Mouse (Mus musculus): Measurements from ENCODE around the gene March10. TPM values are rescaled to one million over a fixed set of nuclear protein-coding genes. Genes with fewer than 3 reads are reported as not detected.
A peak's percentile ranks its signal among the peaks of the same experiment; 100 is the strongest.

Gene March10
- polyA plus RNA-seq, 1 experiment, result not detected

GRCm38 (mm10) chr11:105368833-105369232 lies 87.7 kb downstream of the March10 start:
- H3K4me1 ChIP-seq (ENCODE audit: control insufficient read depth, insufficient read depth, insufficient read length, low read length), result peaks cover 4% of the 10 kb centered on the region; the same call in 1 of the 2 replicates
- H3K4me3 ChIP-seq (ENCODE audit: low read depth, low read length), result no peak overlapping the region
- H3K27ac ChIP-seq (ENCODE audit: insufficient read depth, low read depth, low read length), result no peak overlapping the region
- WGBS, result 80% methylated on average over 5 of the region's 5 CpGs
- H3K27me3 ChIP-seq (ENCODE audit: control insufficient read depth, insufficient read depth, low read length), result no peaks in the 10 kb centered on the region
- no peak for TF ChIP-seq POLR2A (IDR thresholded peaks at IDR 0.05; ENCODE audit: low read depth, low read length)
- no peaks in the 10 kb centered on the region for H3K36me3 ChIP-seq (ENCODE audit: control insufficient read depth, insufficient read depth, low read length)

GRCm38 (mm10) chr11:105367163-105367562 lies 89.4 kb downstream of the March10 start:
- H3K4me1 ChIP-seq (ENCODE audit: control insufficient read depth, insufficient read depth, insufficient read length, low read length), result peaks cover 6% of the 10 kb centered on the region
- 79% methylated on average over 3 of the region's 3 CpGs for whole genome bisulfite sequencing
- no peak overlapping the region for H3K4me3 ChIP-seq (ENCODE audit: low read depth, low read length)
- no peaks in the 10 kb centered on the region for H3K36me3 ChIP-seq (ENCODE audit: control insufficient read depth, insufficient read depth, low read length)
- no peak for TF ChIP-seq POLR2A (IDR thresholded peaks at IDR 0.05; ENCODE audit: low read depth, low read length)
- TF ChIP-seq CTCF (IDR thresholded peaks at IDR 0.05; ENCODE audit: extremely low read depth, insufficient read length, insufficient replicate concordance, low read depth, low read length), result no peak
- no peak overlapping the region for H3K27ac ChIP-seq (ENCODE audit: insufficient read depth, low read depth, low read length)
- no peaks in the 10 kb centered on the region for H3K27me3 ChIP-seq (ENCODE audit: control insufficient read depth, insufficient read depth, low read length)

GRCm38 (mm10) chr11:105366051-105366450 lies 90.5 kb downstream of the March10 start:
- H3K27me3 ChIP-seq (ENCODE audit: control insufficient read depth, insufficient read depth, low read length), result no peaks in the 10 kb centered on the region
- WGBS, result 36% methylated on average over 4 of the region's 4 CpGs
- no peak overlapping the region for H3K4me3 ChIP-seq (ENCODE audit: low read depth, low read length)
- TF ChIP-seq POLR2A (IDR thresholded peaks at IDR 0.05; ENCODE audit: low read depth, low read length), result no peak
- no peak for TF ChIP-seq CTCF (IDR thresholded peaks at IDR 0.05; ENCODE audit: extremely low read depth, insufficient read length, insufficient replicate concordance, low read depth, low read length)
- H3K4me1 ChIP-seq (ENCODE audit: control insufficient read depth, insufficient read depth, insufficient read length, low read length), result peaks cover 6% of the 10 kb centered on the region
- H3K36me3 ChIP-seq (ENCODE audit: control insufficient read depth, insufficient read depth, low read length), result no peaks in the 10 kb centered on the region
- H3K27ac ChIP-seq (ENCODE audit: insufficient read depth, low read depth, low read length), result no peak overlapping the region

GRCm38 (mm10) chr11:105365611-105366010 lies 90.9 kb downstream of the March10 start:
- Histone ChIP-seq H3K36me3 (ENCODE audit: control insufficient read depth, insufficient read depth, low read length) (no peaks in the 10 kb centered on the region), H3K4me1 (ENCODE audit: control insufficient read depth, insufficient read depth, insufficient read length, low read length) (peaks cover 6% of the 10 kb centered on the region), H3K27ac (ENCODE audit: insufficient read depth, low read depth, low read length) (no peak overlapping the region), H3K27me3 (ENCODE audit: control insufficient read depth, insufficient read depth, low read length) (no peaks in the 10 kb centered on the region), H3K4me3 (ENCODE audit: low read depth, low read length) (no peak overlapping the region)
- 86% methylated on average over 3 of the region's 3 CpGs for WGBS
- no peak for TF ChIP-seq POLR2A (IDR thresholded peaks at IDR 0.05; ENCODE audit: low read depth, low read length)
- TF ChIP-seq CTCF (IDR thresholded peaks at IDR 0.05; ENCODE audit: extremely low read depth, insufficient read length, insufficient replicate concordance, low read depth, low read length), result no peak

- Histone ChIP-seq H3K4me3 (ENCODE audit: low read depth, low read length) (peak overlapping the region; percentile 12; the same call in 1 of the 2 replicates), H3K36me3 (ENCODE audit: control insufficient read depth, insufficient read depth, low read length) (no peaks in the 10 kb centered on the region), H3K27me3 (ENCODE audit: control insufficient read depth, insufficient read depth, low read length) (no peaks in the 10 kb centered on the region), H3K27ac (ENCODE audit: insufficient read depth, low read depth, low read length) (no peak overlapping the region), H3K4me1 (ENCODE audit: control insufficient read depth, insufficient read depth, insufficient read length, low read length) (peaks cover 6% of the 10 kb centered on the region)
- 57% methylated on average over 12 of the region's 12 CpGs for WGBS
- no peak for TF ChIP-seq POLR2A (IDR thresholded peaks at IDR 0.05; ENCODE audit: low read depth, low read length)
- no peak for TF ChIP-seq CTCF (IDR thresholded peaks at IDR 0.05; ENCODE audit: extremely low read depth, insufficient read length, insufficient replicate concordance, low read depth, low read length)
Measured at GRCm38 (mm10) chr11:105364386-105365065, 92.0 kb downstream of the March10 start.

GRCm38 (mm10) chr11:105363598-105364385 lies 92.7 kb downstream of the March10 start:
- Histone ChIP-seq H3K27me3 (ENCODE audit: control insufficient read depth, insufficient read depth, low read length) (no peaks in the 10 kb centered on the region), H3K4me3 (ENCODE audit: low read depth, low read length) (0 out of 2 replicates have a peak overlapping the region, but pooled peaks have one; percentile 64), H3K27ac (ENCODE audit: insufficient read depth, low read depth, low read length) (no peak overlapping the region), H3K36me3 (ENCODE audit: control insufficient read depth, insufficient read depth, low read length) (no peaks in the 10 kb centered on the region), H3K4me1 (ENCODE audit: control insufficient read depth, insufficient read depth, insufficient read length, low read length) (peaks cover 6% of the 10 kb centered on the region)
- 70% methylated on average over 12 of the region's 12 CpGs for WGBS
- TF ChIP-seq CTCF (IDR thresholded peaks at IDR 0.05; ENCODE audit: extremely low read depth, insufficient read length, insufficient replicate concordance, low read depth, low read length), result no peak
- TF ChIP-seq POLR2A (IDR thresholded peaks at IDR 0.05; ENCODE audit: low read depth, low read length), result no peak

GRCm38 (mm10) chr11:105362946-105363597 lies 93.5 kb downstream of the March10 start:
- Histone ChIP-seq H3K4me1 (ENCODE audit: control insufficient read depth, insufficient read depth, insufficient read length, low read length) (peaks cover 6% of the 10 kb centered on the region), H3K27me3 (ENCODE audit: control insufficient read depth, insufficient read depth, low read length) (no peaks in the 10 kb centered on the region), H3K36me3 (ENCODE audit: control insufficient read depth, insufficient read depth, low read length) (no peaks in the 10 kb centered on the region), H3K4me3 (ENCODE audit: low read depth, low read length) (peak overlapping the region; percentile 64), H3K27ac (ENCODE audit: insufficient read depth, low read depth, low read length) (no peak overlapping the region)
- TF ChIP-seq CTCF (IDR thresholded peaks at IDR 0.05; ENCODE audit: extremely low read depth, insufficient read length, insufficient replicate concordance, low read depth, low read length) (peak; percentile 71), POLR2A (IDR thresholded peaks at IDR 0.05; ENCODE audit: low read depth, low read length) (no peak)
- 5% methylated on average over 40 of the region's 40 CpGs for WGBS

Data from small intestine, adult 2 months (tissue).